Mouse (Mus musculus): Measurements from ENCODE around the gene Itgb7.

Gene Itgb7

DNA sequence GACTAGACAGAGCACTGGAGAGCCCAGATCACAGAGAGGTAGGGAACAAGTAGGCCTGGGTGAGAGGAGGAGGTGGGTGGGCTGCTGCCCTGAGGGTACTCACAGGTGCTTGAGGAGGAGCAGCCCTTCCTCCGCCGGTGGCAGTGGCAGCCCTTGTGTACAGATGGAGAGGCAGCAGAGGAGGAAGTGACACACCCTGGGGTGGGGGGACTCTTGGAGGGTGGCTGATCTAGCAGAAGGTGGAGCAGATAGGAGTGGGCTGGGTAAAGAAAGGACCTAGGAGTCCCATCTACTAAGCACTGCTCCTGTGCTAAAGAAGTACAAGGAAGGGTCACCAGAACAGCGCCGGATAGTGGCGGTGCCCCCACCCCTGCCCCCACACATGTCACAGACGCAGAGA is at the start of gene Itgb7:
Itgb7 (minus strand) TSS at position 197 of the 400 bp plus-strand sequence.
- POLR2A ChIA-PET = interaction anchor here in 3 of 4 experiments (0.7 to 3.2 kb wide), 6 partner anchors 11 to 46 kb away, joined by 3 to 16 read pairs (median 4); no protein-coding TSS in a partner anchor
- CTCF ChIA-PET = interaction anchor here in 1 of 4 experiments (1.4 kb wide), 1 partner anchor 124 kb away, joined by 5 read pairs; no protein-coding TSS in a partner anchor

DNA sequence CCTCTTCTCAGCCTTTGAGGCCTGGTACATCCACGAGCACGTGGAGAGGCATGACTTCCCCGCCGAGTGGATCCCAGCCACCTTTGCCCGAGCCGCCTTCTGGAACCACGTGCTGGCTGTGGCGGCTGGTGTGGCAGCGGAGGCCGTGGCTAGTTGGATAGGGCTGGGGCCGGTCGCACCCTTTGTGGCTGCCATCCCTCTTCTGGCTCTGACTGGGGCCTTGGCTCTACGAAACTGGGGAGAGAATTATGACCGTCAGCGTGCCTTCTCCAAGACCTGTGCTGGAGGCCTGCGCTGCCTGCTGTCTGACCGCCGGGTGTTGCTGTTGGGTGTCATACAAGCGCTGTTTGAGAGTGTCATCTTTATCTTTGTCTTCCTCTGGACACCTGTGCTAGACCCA is 48.9 kb upstream of the Itgb7 start:
- CTCF ChIA-PET = interaction anchor here in 2 of 4 experiments (0.6 to 2.7 kb wide), 6 partner anchors 40 to 446 kb away, joined by 3 to 10 read pairs (median 4); partner anchors contain the start of gene Tarbp2 (in 1 of the 2)
- POLR2A ChIA-PET = interaction anchor here in 3 of 4 experiments (0.5 to 2.9 kb wide), 28 partner anchors 8 to 277 kb away, joined by 3 to 18 read pairs (median 4); partner anchors contain the start of genes Espl1 (in 1 of the 3), Gm9918 (in 1 of the 3), Krt8 (in 1 of the 3) and Pfdn5 (in 1 of the 3)

DNA sequence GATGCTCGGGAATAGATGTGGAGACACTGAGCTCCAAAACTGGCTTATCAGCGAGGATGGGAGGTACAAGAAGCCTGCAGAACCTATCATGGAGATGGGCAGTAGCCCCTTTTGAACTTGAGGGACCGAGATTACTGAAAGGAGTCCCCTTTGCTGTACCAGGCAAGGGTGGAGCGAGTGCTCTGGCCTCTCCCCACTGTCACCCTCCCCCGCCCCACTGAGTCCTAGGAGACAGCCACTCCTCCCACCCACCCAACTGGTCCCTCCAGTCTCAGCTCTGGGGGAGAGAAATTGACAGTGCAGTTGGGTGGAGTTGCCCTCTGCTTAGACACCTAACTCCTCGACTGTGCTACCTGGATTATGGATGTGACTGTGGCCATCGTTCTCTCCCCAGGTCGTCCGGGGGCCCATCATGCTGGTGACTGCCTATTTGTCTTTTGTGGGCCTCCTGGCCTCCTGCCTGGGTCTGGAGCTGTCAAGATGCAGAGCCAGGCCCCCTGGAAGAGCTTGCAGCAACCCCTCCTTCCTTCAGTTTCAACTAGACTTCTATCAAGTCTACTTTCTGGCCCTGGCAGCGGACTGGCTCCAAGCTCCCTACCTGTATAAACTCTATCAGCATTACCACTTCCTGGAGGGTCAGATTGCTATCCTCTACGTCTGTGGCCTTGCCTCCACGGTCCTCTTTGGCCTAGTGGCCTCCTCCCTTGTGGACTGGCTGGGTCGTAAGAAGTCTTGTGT is 48.2 kb upstream of the Itgb7 start:
- CTCF ChIA-PET = interaction anchor here (0.5 to 2.7 kb wide), 16 partner anchors 14 to 1113 kb away, joined by 3 to 10 read pairs (median 4); partner anchors contain the start of genes Calcoco1 (in 1 of the 4) and Tarbp2 (in 1 of the 4)

DNA sequence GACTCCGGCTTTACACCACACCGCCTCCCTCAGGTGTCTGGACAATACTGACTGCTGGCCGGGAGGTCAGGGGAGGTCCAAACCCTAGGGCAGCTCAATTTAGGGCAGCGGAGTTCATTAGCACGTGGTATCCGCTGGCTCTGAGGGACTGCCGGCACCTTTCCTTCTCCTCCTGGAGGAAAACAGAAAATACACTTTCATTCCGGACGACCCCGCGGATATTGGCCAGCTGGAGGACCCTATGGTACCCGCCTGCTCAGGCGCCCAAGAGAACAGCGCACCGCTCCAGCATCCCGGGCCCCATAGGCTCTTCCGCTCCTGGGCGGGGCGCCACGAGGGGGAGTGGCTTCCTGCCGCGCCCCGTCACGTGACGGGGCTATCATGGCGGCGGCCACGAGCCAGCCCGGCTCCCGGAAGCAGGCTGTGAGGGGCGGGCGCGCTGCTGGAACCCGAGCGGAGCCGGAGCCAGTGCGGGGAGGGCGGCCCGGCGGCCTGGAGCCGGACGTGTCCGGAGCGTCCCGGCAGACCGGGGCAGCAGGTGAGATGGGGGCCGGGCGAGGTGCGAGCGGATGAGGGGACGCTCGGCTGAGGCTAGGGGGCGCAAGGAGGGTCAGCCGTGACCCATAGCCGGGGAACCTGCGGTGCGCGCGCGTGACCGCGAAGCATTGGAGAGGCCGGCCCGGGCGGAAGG is 47.5 kb upstream of the Itgb7 start, which contains the start of gene Mfsd5:
Mfsd5 (plus strand) TSS at position 363 of the 691 bp plus-strand sequence.
- ChIA-PET POLR2A (interaction anchor here (0.5 to 2.9 kb wide), 59 partner anchors 9 to 392 kb away, joined by 3 to 18 read pairs (median 4); partner anchors contain the start of genes Espl1 (in 3 of the 4), Gm9918 (in 2 of the 4), Sp1 (in 2 of the 4) and Aaas (in 1 of the 4)), CTCF (interaction anchor here (0.6 to 2.7 kb wide), 12 partner anchors 14 to 762 kb away, joined by 3 to 10 read pairs (median 4); partner anchors contain the start of gene Tarbp2 (in 1 of the 4))

More for the DNA sequence above, 48.2 kb upstream of the Itgb7 start:
- POLR2A ChIA-PET = interaction anchor here (0.5 to 2.9 kb wide), 60 partner anchors 9 to 307 kb away, joined by 3 to 18 read pairs (median 4); partner anchors contain the start of genes Espl1 (in 3 of the 4), Sp1 (in 3 of the 4), Aaas (in 1 of the 4) and Csad (in 1 of the 4)

DNA sequence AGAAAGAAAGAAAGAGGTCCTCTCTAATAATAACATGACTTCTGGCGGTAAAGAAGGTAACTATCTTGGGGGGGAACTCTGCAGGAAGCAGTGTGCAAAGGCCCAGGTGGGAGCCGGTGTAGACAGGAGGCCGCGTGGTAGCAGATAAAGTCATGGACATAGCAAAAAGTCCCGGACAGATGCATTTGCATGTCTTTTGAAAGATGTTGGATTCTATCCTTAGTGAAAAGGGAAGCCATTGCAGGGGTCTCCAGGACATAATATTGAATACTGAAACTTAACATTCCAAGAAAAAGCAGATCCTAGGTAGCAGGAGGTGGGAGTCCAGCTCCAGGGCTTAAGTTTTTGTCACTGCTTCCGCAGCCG is 47.0 kb upstream of the Itgb7 start:
- CTCF ChIA-PET = interaction anchor here (0.6 to 2.7 kb wide), 11 partner anchors 16 to 763 kb away, joined by 3 to 10 read pairs (median 4); partner anchors contain the start of gene Tarbp2 (in 1 of the 4)
- POLR2A ChIA-PET = interaction anchor here (0.5 to 2.9 kb wide), 35 partner anchors 8 to 392 kb away, joined by 3 to 18 read pairs (median 6); partner anchors contain the start of genes Espl1 (in 2 of the 4), Sp1 (in 2 of the 4), Csad (in 1 of the 4) and Gm9918 (in 1 of the 4)

DNA sequence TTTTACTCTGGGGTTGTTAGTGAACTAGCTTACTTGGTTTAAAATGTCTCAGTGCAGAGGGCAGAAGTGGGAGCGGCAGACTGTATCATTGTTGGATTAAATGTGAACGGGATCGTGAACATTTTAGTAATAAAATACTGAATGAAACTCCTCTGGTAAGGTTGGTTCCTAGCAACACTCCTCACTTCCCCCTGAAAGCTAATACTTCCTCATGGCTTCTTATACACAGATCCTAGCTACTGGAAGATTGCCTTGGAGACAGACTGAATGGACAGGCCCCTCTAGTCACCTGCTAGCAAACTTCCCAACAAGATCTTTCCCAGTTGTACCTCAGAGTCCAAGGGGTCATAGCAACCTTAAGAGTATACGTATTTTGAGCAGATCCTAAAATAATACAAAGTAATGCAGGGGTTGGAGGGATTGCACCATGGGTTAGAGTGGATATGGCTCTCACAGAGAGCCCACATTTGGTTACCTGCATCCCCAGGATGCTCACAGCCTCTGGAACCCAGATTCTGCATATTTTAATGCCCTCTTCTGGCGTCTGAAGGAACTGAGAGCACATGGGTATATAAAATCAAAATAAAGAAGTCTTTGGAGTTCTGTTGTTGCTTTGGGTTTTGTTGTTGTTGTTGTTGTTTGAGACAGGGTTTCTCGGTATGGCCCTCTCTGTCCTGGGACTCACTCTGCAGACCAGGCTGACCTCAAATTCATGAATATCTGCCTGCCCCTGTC is 42.4 kb upstream of the Itgb7 start:
- ChIA-PET POLR2A (interaction anchor here in 1 of 4 experiments (0.9 to 1.1 kb wide), 2 partner anchors 12 to 38 kb away, joined by 3 read pairs; no protein-coding TSS in a partner anchor), CTCF (no interaction called here)

DNA sequence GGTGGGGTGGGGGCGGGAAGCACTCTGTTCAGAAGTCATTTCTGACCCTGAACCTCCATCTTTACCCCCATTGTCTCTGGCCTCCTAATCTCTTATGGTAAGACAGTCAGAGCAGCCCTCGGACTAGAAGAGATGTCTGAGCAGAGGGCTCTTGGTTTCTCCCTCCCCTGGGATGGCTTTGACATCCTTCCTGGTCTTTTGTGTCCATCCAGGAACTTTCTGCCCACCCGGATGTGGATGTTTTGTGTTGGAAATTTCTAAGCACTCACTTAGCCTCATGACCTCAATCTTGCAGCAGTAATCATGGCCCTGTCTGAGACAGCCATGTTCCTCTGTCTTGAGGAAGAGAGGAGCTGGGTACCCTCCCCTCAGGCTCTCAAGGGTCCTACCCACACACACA is 39.7 kb upstream of the Itgb7 start:
- POLR2A ChIA-PET = interaction anchor here in 3 of 4 experiments (0.7 to 1.5 kb wide), 18 partner anchors 8 to 199 kb away, joined by 3 to 9 read pairs (median 4); partner anchors contain the start of genes Espl1 (in 1 of the 3), Mfsd5 (in 1 of the 3), Pcbp2 (in 1 of the 3) and Rarg (in 1 of the 3)
- CTCF ChIA-PET = interaction anchor here in 3 of 4 experiments (0.6 to 1.8 kb wide), 10 partner anchors 13 to 71 kb away, joined by 3 to 7 read pairs (median 3); no protein-coding TSS in a partner anchor

DNA sequence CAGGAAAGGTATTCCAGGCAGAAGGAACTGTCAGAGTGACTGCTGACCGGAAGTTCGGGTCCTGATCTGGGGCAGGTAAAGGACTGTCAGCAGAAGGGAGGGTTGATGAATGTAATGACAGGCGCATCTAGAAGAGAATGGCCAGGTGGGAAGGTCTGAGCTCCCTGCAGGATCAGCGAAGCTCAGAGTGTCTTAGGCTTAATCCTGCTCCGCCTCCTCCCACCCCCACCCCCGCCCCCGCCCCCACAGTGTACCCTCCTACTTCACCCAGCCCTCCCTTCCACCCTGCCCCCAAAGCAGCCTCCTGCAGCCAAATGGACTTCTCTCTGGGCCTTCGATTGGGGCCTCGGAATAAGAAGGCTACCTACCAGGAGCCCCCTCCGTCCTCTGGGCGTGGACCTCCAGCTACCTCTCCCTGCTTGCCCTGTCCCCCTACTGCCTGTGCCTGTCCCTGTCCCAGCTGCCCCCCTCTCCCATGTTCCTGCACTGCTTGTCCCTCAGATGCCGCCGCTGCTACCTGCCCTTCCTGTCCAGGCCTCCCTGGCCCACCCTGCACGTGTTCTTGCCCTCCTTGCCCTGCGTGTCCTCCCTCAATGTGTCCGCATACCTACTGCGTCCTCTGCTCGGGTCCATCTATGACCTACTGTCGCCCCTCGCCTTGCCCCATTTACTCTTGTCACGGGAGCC is 38.7 kb upstream of the Itgb7 start, which contains the start of gene Gm9918:
Gm9918 (plus strand) TSS at position 290 of the 687 bp plus-strand sequence.
- ChIA-PET CTCF (interaction anchor here in 3 of 4 experiments (0.6 to 1.8 kb wide), 5 partner anchors 29 to 85 kb away, joined by 3 to 7 read pairs (median 5); no protein-coding TSS in a partner anchor), POLR2A (interaction anchor here (0.7 to 1.8 kb wide), 20 partner anchors 8 to 200 kb away, joined by 3 to 6 read pairs (median 3); partner anchors contain the start of genes Mfsd5 (in 2 of the 4), Csad (in 1 of the 4), Espl1 (in 1 of the 4) and Pcbp2 (in 1 of the 4))

DNA sequence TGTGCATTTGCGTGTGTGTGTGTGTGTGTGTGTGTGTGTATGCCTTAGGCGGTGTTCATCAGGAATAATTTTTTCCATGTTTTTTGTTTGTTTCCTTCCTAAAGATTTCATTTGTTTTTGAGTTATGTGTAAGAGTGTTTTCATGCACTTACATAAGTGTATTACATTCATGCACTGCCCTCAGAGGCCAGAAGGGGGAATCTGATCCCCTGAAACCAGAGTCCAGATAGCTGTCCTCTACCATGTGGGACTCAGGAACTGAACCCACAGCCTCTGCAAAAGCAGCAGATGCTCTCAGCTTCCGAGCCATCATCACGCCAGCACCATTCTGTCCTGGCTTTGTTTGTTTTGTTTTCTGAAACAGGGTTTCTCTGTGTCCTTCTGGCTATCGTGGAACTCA is 33.8 kb upstream of the Itgb7 start:
- CTCF ChIA-PET = interaction anchor here (0.5 to 1.3 kb wide), 7 partner anchors 14 to 109 kb away, joined by 4 to 11 read pairs (median 5); no protein-coding TSS in a partner anchor
- POLR2A ChIA-PET = interaction anchor here in 2 of 4 experiments (0.6 to 2.4 kb wide), 3 partner anchors 15 to 19 kb away, joined by 3 to 6 read pairs (median 3); no protein-coding TSS in a partner anchor

DNA sequence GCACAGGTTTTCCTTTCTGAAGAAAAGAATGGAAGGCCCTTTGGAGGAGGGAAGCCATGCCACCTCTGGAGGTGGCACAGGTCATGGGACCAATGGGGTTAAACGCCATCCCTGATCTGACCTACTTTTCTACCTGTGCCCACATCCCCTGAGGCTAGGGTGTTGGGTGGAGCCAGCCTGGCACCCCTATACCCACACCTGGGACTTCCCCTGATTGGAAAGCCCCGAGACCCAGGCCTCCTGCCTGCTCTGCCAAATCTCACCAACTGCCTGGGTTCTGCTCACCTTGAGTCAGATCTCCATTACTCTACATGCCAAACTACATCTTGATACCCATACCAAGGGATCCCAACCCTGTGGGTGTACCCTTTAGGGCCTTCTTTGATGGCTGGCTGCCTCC is 31.3 kb upstream of the Itgb7 start:
- CTCF ChIA-PET = interaction anchor here in 1 of 4 experiments (0.5 to 1.0 kb wide), 2 partner anchors 15 to 39 kb away, joined by 3 to 6 read pairs; no protein-coding TSS in a partner anchor
- POLR2A ChIA-PET = interaction anchor here in 3 of 4 experiments (0.5 to 2.2 kb wide), 15 partner anchors 8 to 1149 kb away, joined by 3 to 10 read pairs (median 3); partner anchors contain the start of gene Zfp740 (in 1 of the 3)

DNA sequence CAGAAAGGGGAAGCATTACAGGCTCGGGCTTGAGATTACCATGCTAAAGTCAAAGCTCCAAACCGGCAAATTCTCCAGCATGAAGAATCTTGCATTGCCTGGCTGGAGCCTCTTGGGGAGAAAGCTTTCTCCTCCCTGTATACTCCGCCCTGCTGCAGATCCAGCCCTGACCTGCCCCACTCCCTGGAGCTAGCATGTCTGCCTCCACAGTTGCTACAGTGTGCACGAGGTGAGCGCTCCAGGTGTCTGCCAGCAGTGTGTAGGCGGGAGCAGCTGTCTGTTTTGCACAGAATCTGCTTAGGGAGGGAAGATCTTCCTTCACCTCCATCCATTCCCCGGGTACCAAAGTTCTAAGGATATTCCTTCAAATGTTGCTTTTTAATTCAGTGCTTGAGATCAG is 30.8 kb upstream of the Itgb7 start:
- POLR2A ChIA-PET = interaction anchor here in 3 of 4 experiments (0.5 to 2.2 kb wide), 19 partner anchors 9 to 1149 kb away, joined by 3 to 10 read pairs (median 3); partner anchors contain the start of genes Map3k12 (in 1 of the 3) and Zfp740 (in 1 of the 3)
- CTCF ChIA-PET = interaction anchor here in 2 of 4 experiments (0.5 to 1.0 kb wide), 3 partner anchors 16 to 1022 kb away, joined by 3 to 6 read pairs (median 3); no protein-coding TSS in a partner anchor

DNA sequence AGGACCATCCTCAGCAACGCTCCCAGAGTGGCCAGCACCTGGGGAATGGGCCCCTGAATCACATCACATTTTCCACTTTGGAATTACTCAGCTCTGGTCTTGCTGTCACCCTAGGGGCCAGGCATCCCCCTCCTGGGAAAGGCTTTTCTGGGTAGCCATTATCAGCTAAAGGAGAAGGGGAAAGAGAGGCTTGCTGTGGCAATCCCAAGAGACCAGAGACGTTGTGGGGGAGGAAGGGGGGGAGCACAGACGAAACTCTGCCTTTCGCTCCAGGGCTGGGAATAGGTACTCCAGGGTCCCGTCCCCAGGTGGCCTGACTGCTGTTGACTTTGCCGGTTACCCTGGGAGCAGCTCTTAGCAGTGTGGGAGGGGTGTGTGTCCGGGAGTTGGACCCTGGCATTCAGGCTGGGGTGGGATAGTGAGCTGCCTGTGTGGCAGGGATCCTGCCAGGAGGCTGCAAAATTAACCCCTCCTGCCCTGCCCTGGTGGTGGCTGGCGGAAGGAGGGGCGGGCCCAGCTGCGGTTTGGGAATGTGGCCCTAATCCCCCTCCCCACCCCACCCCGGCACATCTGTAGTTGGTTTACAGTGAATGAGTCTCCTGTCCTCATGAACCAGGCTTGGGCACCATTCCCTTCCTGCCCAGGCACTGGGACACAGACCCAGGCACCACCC is 27.0 kb upstream of the Itgb7 start:
- CTCF ChIA-PET = interaction anchor here (0.6 to 1.6 kb wide), 13 partner anchors 12 to 151 kb away, joined by 3 to 9 read pairs (median 3); partner anchors contain the start of genes Soat2 (in 1 of the 4) and Spryd3 (in 1 of the 4)
- POLR2A ChIA-PET = interaction anchor here in 3 of 4 experiments (0.5 to 5.4 kb wide), 23 partner anchors 9 to 464 kb away, joined by 3 to 40 read pairs (median 3); partner anchors contain the start of genes Gm9918 (in 1 of the 3), Mfsd5 (in 1 of the 3), Soat2 (in 1 of the 3) and Zfp740 (in 1 of the 3)

DNA sequence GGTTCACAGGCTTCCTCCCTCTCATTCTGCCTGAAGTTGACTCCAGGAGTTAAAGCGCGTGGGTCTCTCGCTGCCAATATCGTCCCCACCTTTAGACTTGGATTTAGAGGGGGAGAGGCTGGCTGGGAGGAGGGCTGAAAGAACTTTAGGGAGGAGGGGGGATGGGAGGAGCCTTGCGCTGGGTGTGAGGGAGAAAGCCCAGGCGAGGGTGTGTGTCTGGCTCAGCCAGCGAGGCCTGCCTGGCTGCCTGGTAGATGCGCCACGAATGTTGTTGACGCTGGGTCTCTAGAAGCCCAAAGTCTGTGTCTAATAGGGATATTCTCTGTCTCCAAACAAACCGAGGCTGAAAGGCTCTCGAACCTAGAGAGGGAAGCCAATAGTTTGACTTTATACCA is 26.3 kb upstream of the Itgb7 start:
- ChIA-PET CTCF (interaction anchor here in 3 of 4 experiments (0.6 to 1.6 kb wide), 9 partner anchors 11 to 150 kb away, joined by 3 to 9 read pairs (median 3); partner anchors contain the start of genes Soat2 (in 1 of the 3) and Spryd3 (in 1 of the 3)), POLR2A (interaction anchor here in 3 of 4 experiments (0.6 to 5.4 kb wide), 20 partner anchors 8 to 465 kb away, joined by 3 to 40 read pairs (median 3); partner anchors contain the start of genes Gm9918 (in 1 of the 3), Mfsd5 (in 1 of the 3) and Soat2 (in 1 of the 3))

DNA sequence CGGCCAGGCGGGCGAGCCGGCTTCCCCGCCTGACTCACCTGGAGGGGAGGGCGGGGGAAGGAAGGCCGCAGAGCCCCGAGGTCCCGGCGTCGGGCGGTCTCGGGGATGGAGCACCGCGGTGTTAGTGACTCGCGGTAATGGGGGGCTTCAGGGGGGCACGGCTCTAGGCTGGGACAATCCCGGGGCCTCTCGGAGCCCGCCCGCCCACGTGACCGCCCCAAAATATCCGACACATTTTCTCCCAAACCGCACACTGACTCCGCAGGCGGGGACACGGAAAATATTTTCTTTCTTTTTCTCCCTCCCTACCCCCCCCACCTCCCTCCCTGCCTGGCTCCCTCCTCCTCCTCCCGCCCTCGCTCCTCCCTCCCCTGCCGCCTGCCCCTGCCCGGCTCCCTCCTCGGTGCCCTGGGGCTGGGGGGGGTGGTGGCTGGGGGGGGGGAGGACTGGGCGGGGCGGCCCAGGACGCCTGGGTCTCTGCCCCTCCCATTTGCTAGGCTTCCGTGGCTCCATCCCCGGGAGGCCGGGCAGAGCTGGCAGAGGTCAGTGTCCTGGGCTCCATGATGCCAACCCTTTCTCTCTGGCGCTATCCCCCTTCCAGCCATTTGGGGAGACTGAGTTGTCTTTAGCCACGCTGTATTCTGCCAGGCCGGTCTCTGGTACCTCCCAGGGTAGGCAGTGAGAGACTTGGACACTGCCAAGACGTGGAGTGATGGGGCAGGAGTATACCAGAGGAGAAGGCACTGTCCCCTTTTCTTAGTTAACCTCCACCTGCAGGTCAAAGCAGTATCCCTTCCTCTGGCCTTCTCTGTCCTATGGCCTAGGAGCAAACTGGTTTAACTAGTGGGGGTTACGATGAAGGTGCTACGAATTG is 25.7 kb upstream of the Itgb7 start, which contains the start of gene Rarg:
Rarg (minus strand) TSS at position 316 of the 874 bp plus-strand sequence.
- POLR2A ChIA-PET = interaction anchor here in 3 of 4 experiments (0.7 to 5.4 kb wide), 10 partner anchors 8 to 22 kb away, joined by 3 to 40 read pairs (median 6); partner anchors contain the start of gene Gm9918 (in 1 of the 3)
- CTCF ChIA-PET = interaction anchor here in 1 of 4 experiments (1.1 to 1.6 kb wide), 2 partner anchors 17 to 150 kb away, joined by 3 to 8 read pairs; no protein-coding TSS in a partner anchor
